Comparison of ENCODE assay signal across 9 mouse cellular contexts in genomic region chr13:112989541-112989940, GRCm38 (mm10). TPM values are rescaled to one million over a fixed set of nuclear protein-coding genes. Genes with fewer than 3 reads are reported as not detected.
A peak's percentile ranks its signal among the peaks of the same experiment; 100 is the strongest.
DNase-seq lines count a peak whose midpoint lies in the region; ATAC-seq lines count a peak whose summit lies in the region.
"Had no signal": no experiment of that assay in that cellular context is flagged by ENCODE, and none has a peak within 500 bp of the region (broad histone marks: within the 10 kb centered on the region; RNA-seq: fewer than 3 reads in every experiment).

No protein-coding gene starts in this region.

- H3K36me3 ChIP-seq in embryonic facial prominence, embryonic 11.5 days (replicated peaks; ENCODE audit: control insufficient read depth, insufficient read depth, low read depth, low read length) = no peaks in the 10 kb centered on the region
- no peaks in the 10 kb centered on the region for H3K36me3 ChIP-seq in limb, embryonic 10.5 days
- H3K36me3 ChIP-seq in neural tube, embryonic 11.5 days (ENCODE audit: control insufficient read depth, insufficient read depth, low read length) = no peaks in the 10 kb centered on the region

- no peak overlapping the region for H3K9ac ChIP-seq in embryonic facial prominence, embryonic 11.5 days (replicated peaks; ENCODE audit: low read length)
- no peak overlapping the region for H3K9ac ChIP-seq in neural tube, embryonic 11.5 days (ENCODE audit: low read length)

- no peaks in the 10 kb centered on the region for H3K9me3 ChIP-seq in embryonic facial prominence, embryonic 11.5 days (replicated peaks; ENCODE audit: control insufficient read depth, low read length)
- H3K9me3 ChIP-seq in limb, embryonic 10.5 days (replicated peaks) = no peaks in the 10 kb centered on the region
- H3K9me3 ChIP-seq in neural tube, embryonic 11.5 days (ENCODE audit: control insufficient read depth, low read length) = no peaks in the 10 kb centered on the region

- DNase-seq in kidney, postnatal 10 days = peak; percentile 44
- no peak for DNase-seq in kidney, adult 9 months
- peak; percentile 23 for DNase-seq in embryonic facial prominence, embryonic 11.5 days (ENCODE audit: low spot score)
- peak; percentile 63 for DNase-seq in limb, embryonic 10.5 days (ENCODE audit: low spot score)
- peak; percentile 40 for DNase-seq in neural tube, embryonic 11.5 days (ENCODE audit: low spot score)
- DNase-seq in layer of hippocampus, adult 8-10 months (ENCODE audit: low spot score in 2 of 2) = no peak
- no peak for DNase-seq in urinary bladder, postnatal 36 days (ENCODE audit: low spot score in 2 of 2)
- no peak for DNase-seq in right cerebral cortex, adult 18-20 months

- peak overlapping the region; percentile 8; the same call in 1 of the 2 replicates for H3K4me3 ChIP-seq in embryonic facial prominence, embryonic 11.5 days (ENCODE audit: low read depth, low read length)
- H3K4me3 ChIP-seq in limb, embryonic 10.5 days = peak overlapping the region; percentile 30
- no peak overlapping the region for H3K4me3 ChIP-seq in neural tube, embryonic 11.5 days (ENCODE audit: low read depth, low read length)

- WGBS in embryonic facial prominence, embryonic 11.5 days = under 1% methylated on average over 23 of the region's 23 CpGs
- 2% methylated on average over 23 of the region's 23 CpGs for WGBS in limb, embryonic 10.5 days
- WGBS in neural tube, embryonic 11.5 days = under 1% methylated on average over 23 of the region's 23 CpGs

- peaks cover 76% of the 10 kb centered on the region for H3K27me3 ChIP-seq in embryonic facial prominence, embryonic 11.5 days (ENCODE audit: control insufficient read depth, insufficient read depth, low read length)
- H3K27me3 ChIP-seq in limb, embryonic 10.5 days (ENCODE audit: low read depth, poor library complexity, severe bottlenecking) = peaks cover 96% of the 10 kb centered on the region
- H3K27me3 ChIP-seq in neural tube, embryonic 11.5 days (ENCODE audit: control insufficient read depth, insufficient read depth, low read length) = peaks cover 82% of the 10 kb centered on the region

- no peak overlapping the region for H3K27ac ChIP-seq in embryonic facial prominence, embryonic 11.5 days (replicated peaks; ENCODE audit: low read depth, low read length)
- no peak overlapping the region for H3K27ac ChIP-seq in limb, embryonic 10.5 days
- no peak overlapping the region for H3K27ac ChIP-seq in neural tube, embryonic 11.5 days (ENCODE audit: low read depth, low read length)

- H3K4me2 ChIP-seq in embryonic facial prominence, embryonic 11.5 days (ENCODE audit: low read depth, low read length) = no peak overlapping the region
- H3K4me2 ChIP-seq in neural tube, embryonic 11.5 days (ENCODE audit: low read depth) = no peak overlapping the region

- no peak for ATAC-seq in embryonic facial prominence, embryonic 11.5 days (replicated peaks; ENCODE audit: insufficient number of reproducible peaks, low FRiP score, low TSS enrichment, low read depth)
- no peak for ATAC-seq in neural tube, embryonic 11.5 days (ENCODE audit: insufficient read depth, low FRiP score, low TSS enrichment)

- H3K4me1 ChIP-seq in embryonic facial prominence, embryonic 11.5 days (ENCODE audit: control insufficient read depth, insufficient read depth, low read length) = peaks cover 13% of the 10 kb centered on the region
- H3K4me1 ChIP-seq in limb, embryonic 10.5 days = peaks cover 67% of the 10 kb centered on the region
- peaks cover 26% of the 10 kb centered on the region for H3K4me1 ChIP-seq in neural tube, embryonic 11.5 days (ENCODE audit: control insufficient read depth, insufficient read depth, low read length)

RNA-seq across cellular contexts. Expression of gene Ccno, which starts 1.9 kb away (rescaled TPM):
- polyA plus RNA-seq in embryonic facial prominence, embryonic 11.5 days (2014; fragmentation: Nextera tagmentation; extraction: Ambion mirVana) = 0.17 and 0.66 TPM in 2 replicates
- 0.20 TPM in 1 of 2 replicates, not detected in the other for polyA plus RNA-seq in limb, embryonic 10.5 days (2016; fragmentation: Nextera tagmentation; extraction: Ambion mirVana)
- polyA plus RNA-seq in neural tube, embryonic 11.5 days (2014; fragmentation: Nextera tagmentation; extraction: Ambion mirVana) = 0.12 and 0.50 TPM in 2 replicates
- total RNA-seq in layer of hippocampus, adult 8-10 months (2022) = 1 to 10 TPM; 4.3 to 6.1 (median 5.1) TPM

RNA-seq across cellular contexts. Expression of gene Mcidas, which starts 4.1 kb away (rescaled TPM):
- not detected in 2 replicates for polyA plus RNA-seq in embryonic facial prominence, embryonic 11.5 days (2014; fragmentation: Nextera tagmentation; extraction: Ambion mirVana)
- not detected in 2 replicates for polyA plus RNA-seq in limb, embryonic 10.5 days (2016; fragmentation: Nextera tagmentation; extraction: Ambion mirVana)
- polyA plus RNA-seq in neural tube, embryonic 11.5 days (2014; fragmentation: Nextera tagmentation; extraction: Ambion mirVana) = not detected in 2 replicates
- total RNA-seq in layer of hippocampus, adult 8-10 months (2022) = under 1 TPM; 0.45 to 0.63 (median 0.60) TPM
- total RNA-seq: heart, postnatal 14 days had no signal

RNA-seq across cellular contexts. Expression of gene Cdc20b, which starts 45.4 kb away (rescaled TPM):
- polyA plus RNA-seq in embryonic facial prominence, embryonic 11.5 days (2014; fragmentation: Nextera tagmentation; extraction: Ambion mirVana) = 0.14 TPM in 1 of 2 replicates, not detected in the other
- not detected in 2 replicates for polyA plus RNA-seq in limb, embryonic 10.5 days (2016; fragmentation: Nextera tagmentation; extraction: Ambion mirVana)
- 0.16 TPM in 1 of 2 replicates, not detected in the other for polyA plus RNA-seq in neural tube, embryonic 11.5 days (2014; fragmentation: Nextera tagmentation; extraction: Ambion mirVana)
- total RNA-seq in layer of hippocampus, adult 8-10 months (2022) = under 1 TPM in 1 of 4 experiments, not detected in 3; 0.51 TPM
- total RNA-seq: heart, postnatal 14 days had no signal

RNA-seq across cellular contexts. Expression of gene Gpx8, which starts 56.7 kb away (rescaled TPM):
- polyA plus RNA-seq in embryonic facial prominence, embryonic 11.5 days (2014; fragmentation: Nextera tagmentation; extraction: Ambion mirVana) = 142 and 155 TPM in 2 replicates
- 87.5 and 98.7 TPM in 2 replicates for polyA plus RNA-seq in limb, embryonic 10.5 days (2016; fragmentation: Nextera tagmentation; extraction: Ambion mirVana)
- 95.2 and 101 TPM in 2 replicates for polyA plus RNA-seq in neural tube, embryonic 11.5 days (2014; fragmentation: Nextera tagmentation; extraction: Ambion mirVana)
- 1 to 10 TPM; 6.2 to 7.6 (median 6.7) TPM for total RNA-seq in layer of hippocampus, adult 8-10 months (2022)

Comparison
In these comparisons a context has a peak if more than half of its experiments do, and no peak if none do; other contexts are left out.
1. DNase-seq: peak in kidney, postnatal 10 days (single experiment), embryonic facial prominence, embryonic 11.5 days (single experiment), limb, embryonic 10.5 days (single experiment) and neural tube, embryonic 11.5 days (single experiment); none in kidney, adult 9 months (single experiment), layer of hippocampus, adult 8-10 months (0 of 2), urinary bladder, postnatal 36 days (0 of 2) and right cerebral cortex, adult 18-20 months (single experiment).